Mouse (Mus musculus): ENCODE measurements around the gene Abcb9. TPM values are rescaled to one million over a fixed set of nuclear protein-coding genes. Genes with fewer than 3 reads are reported as not detected.
"Not testable (repeated sequence)": the region's sequence is repeated elsewhere in the genome, so short reads cannot be mapped to it uniquely, and the experiment has no call there.

The Abcb9 gene
- total RNA-seq, 1 experiment = 0.76 TPM

DNA sequence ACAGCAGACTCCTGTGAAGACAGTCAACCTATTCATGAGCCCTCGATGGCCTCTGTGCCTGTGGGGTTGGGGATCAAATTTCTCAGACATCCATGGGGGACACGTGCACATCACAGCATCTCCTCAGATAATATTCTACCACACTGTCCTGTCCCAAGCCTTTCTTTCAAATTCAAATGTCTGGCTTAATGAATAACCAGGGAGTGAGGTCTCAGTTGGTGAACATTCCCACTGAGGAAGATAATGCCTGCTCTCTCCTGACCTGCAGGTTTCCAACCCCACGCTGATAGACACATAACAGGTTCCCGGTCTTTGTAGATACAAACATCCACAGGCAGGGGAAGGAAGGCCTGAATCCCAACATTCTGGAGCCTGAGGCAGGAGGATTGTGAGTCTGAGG is 38.6 kb downstream of the Abcb9 start:
- Histone ChIP-seq H3K36me3 (ENCODE audit: control insufficient read depth, insufficient read depth, low read length, poor library complexity, severe bottlenecking) (no peaks in the 10 kb centered on the region), H3K4me3 (ENCODE audit: insufficient read depth in 1 of 2, low read depth in 1 of 2, low read length in 2 of 2, poor library complexity in 1 of 2, severe bottlenecking in 1 of 2) (no peak overlapping the region), H3K9ac (ENCODE audit: insufficient read depth, low read depth, low read length, poor library complexity, severe bottlenecking) (no peak overlapping the region), H3K4me1 (ENCODE audit: control insufficient read depth in 2 of 2, insufficient read depth in 2 of 2, low read length in 2 of 2, poor library complexity in 1 of 2) (peaks cover 0 to 9% of the 10 kb centered on the region in 2 experiments; a peak in 2 of 4 replicates), H3K9me3 (ENCODE audit: control insufficient read depth, insufficient read depth, low read depth, low read length) (no peaks in the 10 kb centered on the region), H3K27ac (ENCODE audit: insufficient read depth, low read depth, low read length, poor library complexity, severe bottlenecking) (no peak overlapping the region)
- TF ChIP-seq ZC3H11A (IDR thresholded peaks at IDR 0.05; ENCODE audit: borderline replicate concordance, low read depth, low read length) = no peak
- TF ChIP-seq HCFC1 (IDR thresholded peaks at IDR 0.05; ENCODE audit: borderline replicate concordance, insufficient read depth, low read length) = no peak
- no peak for TF ChIP-seq CHD2 (IDR thresholded peaks at IDR 0.05; ENCODE audit: low read depth, low read length)
- TF ChIP-seq ZNF384 (IDR thresholded peaks at IDR 0.05; ENCODE audit: low read depth, low read length) = no peak
- no peak for TF ChIP-seq MAFK (IDR thresholded peaks at IDR 0.05; ENCODE audit: insufficient read depth, low read depth, low read length)
- DNase-seq (ENCODE audit: low read depth, low spot score) = no peak
- in situ Hi-C loops (cut with MboI; ENCODE audit: low sequenced_read_pairs in 2 of 2, unreplicated experiment in 2 of 2) = no loop called here

DNA sequence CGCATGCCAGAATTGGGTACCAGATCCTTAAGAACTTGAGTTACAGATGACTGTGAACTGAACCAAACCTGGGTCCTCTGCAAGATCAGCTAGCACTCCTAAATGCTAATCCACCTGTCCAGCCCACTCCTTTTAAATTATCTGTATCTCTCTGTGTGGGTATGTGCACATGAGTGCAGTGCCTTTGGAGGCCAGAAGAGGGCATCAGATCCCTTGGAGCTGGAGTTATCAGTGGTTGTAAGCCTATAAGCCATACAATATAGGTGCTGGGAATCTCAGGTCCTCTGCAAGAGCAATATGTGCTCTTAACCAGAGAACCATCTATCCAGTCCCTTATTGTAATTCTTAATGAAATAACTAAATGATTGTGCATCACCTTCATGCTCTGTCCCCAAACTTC is 39.4 kb downstream of the Abcb9 start:
- H3K4me3 ChIP-seq (ENCODE audit: insufficient read depth in 1 of 2, low read depth in 1 of 2, low read length in 2 of 2, poor library complexity in 1 of 2, severe bottlenecking in 1 of 2) = no peak overlapping the region
- no peaks in the 10 kb centered on the region for H3K36me3 ChIP-seq (ENCODE audit: control insufficient read depth, insufficient read depth, low read length, poor library complexity, severe bottlenecking)
- in situ Hi-C loops (cut with MboI; ENCODE audit: low sequenced_read_pairs in 2 of 2, unreplicated experiment in 2 of 2) = no loop called here
- H3K9ac ChIP-seq (ENCODE audit: insufficient read depth, low read depth, low read length, poor library complexity, severe bottlenecking) = no peak overlapping the region
- peaks cover 0 to 11% of the 10 kb centered on the region in 2 experiments; a peak in 2 of 4 replicates for H3K4me1 ChIP-seq (ENCODE audit: control insufficient read depth in 2 of 2, insufficient read depth in 2 of 2, low read length in 2 of 2, poor library complexity in 1 of 2)
- no peak overlapping the region for H3K27ac ChIP-seq (ENCODE audit: insufficient read depth, low read depth, low read length, poor library complexity, severe bottlenecking)
- no peaks in the 10 kb centered on the region for H3K9me3 ChIP-seq (ENCODE audit: control insufficient read depth, insufficient read depth, low read depth, low read length)
- TF ChIP-seq ZC3H11A (IDR thresholded peaks at IDR 0.05; ENCODE audit: borderline replicate concordance, low read depth, low read length) (no peak), CHD2 (IDR thresholded peaks at IDR 0.05; ENCODE audit: low read depth, low read length) (no peak), HCFC1 (IDR thresholded peaks at IDR 0.05; ENCODE audit: borderline replicate concordance, insufficient read depth, low read length) (no peak), ZNF384 (IDR thresholded peaks at IDR 0.05; ENCODE audit: low read depth, low read length) (no peak), MAFK (IDR thresholded peaks at IDR 0.05; ENCODE audit: insufficient read depth, low read depth, low read length) (no peak)
- no peak for DNase-seq (ENCODE audit: low read depth, low spot score)

DNA sequence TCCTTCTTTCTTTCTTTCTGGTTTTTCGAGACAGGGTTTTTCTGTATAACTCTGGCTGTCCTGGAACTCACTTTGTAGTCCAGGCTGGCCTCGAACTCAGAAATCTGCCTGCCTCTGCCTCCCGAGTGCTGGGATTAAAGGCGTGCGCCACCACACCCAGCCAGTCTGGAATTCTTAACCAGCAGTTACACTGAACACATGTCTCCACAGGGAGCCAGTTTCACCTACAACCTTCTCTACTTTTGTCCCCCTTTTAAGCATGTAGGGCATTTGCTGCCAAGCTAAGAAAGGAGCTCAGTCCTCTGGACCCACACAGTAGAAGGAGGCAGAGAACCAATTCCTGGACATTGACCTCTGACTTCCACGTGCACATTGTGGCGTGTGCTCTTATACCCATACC is 43.0 kb downstream of the Abcb9 start:
- in situ Hi-C loops (cut with MboI; ENCODE audit: low sequenced_read_pairs in 2 of 2, unreplicated experiment in 2 of 2); DNase-seq (ENCODE audit: low read depth, low spot score): not testable (repeated sequence)

DNA sequence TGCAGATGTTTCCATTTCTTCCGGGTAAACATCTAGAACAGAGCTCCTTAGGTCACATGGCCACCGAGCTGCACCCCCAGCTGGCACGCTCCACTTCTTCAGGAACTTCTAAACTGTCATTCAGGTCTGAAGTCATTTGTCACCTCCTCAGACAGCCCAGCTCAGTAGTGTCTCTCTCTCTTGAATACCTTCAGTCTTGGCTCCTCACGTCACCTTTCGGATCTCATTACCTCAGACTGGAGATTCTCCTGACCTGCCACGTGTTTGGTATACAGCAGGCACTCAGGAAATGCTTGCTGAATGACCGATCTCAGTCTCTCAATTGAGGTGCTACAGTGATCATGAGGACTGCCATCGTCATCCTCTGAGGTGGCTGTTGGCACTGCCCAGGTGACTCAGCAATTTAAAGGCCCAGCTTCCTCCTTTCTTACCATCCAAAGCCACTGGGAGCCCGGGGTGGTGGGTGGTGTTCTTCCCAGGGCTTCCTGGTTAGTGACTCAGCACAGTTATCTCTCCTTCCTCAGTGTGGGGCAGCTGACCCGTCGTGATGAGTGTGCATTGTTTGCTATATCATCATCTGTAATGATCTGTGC is 43.6 kb downstream of the Abcb9 start:
- DNase-seq (ENCODE audit: low read depth, low spot score) = no peak
- H3K27ac ChIP-seq (ENCODE audit: insufficient read depth, low read depth, low read length, poor library complexity, severe bottlenecking) = no peak overlapping the region
- in situ Hi-C loops (cut with MboI; ENCODE audit: low sequenced_read_pairs in 2 of 2, unreplicated experiment in 2 of 2) = no loop called here

More for the DNA sequence above, 43.0 kb downstream of the Abcb9 start:
- not testable (repeated sequence) for H3K4me3 ChIP-seq (ENCODE audit: insufficient read depth in 1 of 2, low read depth in 1 of 2, low read length in 2 of 2, poor library complexity in 1 of 2, severe bottlenecking in 1 of 2); H3K36me3 ChIP-seq (ENCODE audit: control insufficient read depth, insufficient read depth, low read length, poor library complexity, severe bottlenecking); H3K9ac ChIP-seq (ENCODE audit: insufficient read depth, low read depth, low read length, poor library complexity, severe bottlenecking); H3K27ac ChIP-seq (ENCODE audit: insufficient read depth, low read depth, low read length, poor library complexity, severe bottlenecking); H3K9me3 ChIP-seq (ENCODE audit: control insufficient read depth, insufficient read depth, low read depth, low read length)
- H3K4me1 ChIP-seq (ENCODE audit: control insufficient read depth in 2 of 2, insufficient read depth in 2 of 2, low read length in 2 of 2, poor library complexity in 1 of 2) = peaks cover 0 to 15% of the 10 kb centered on the region in 2 experiments; a peak in 2 of 4 replicates

More for the DNA sequence above, 43.6 kb downstream of the Abcb9 start:
- Histone ChIP-seq H3K4me1 (ENCODE audit: control insufficient read depth in 2 of 2, insufficient read depth in 2 of 2, low read length in 2 of 2, poor library complexity in 1 of 2) (peaks cover 0 to 18% of the 10 kb centered on the region in 2 experiments; a peak in 3 of 4 replicates), H3K36me3 (ENCODE audit: control insufficient read depth, insufficient read depth, low read length, poor library complexity, severe bottlenecking) (no peaks in the 10 kb centered on the region), H3K4me3 (ENCODE audit: insufficient read depth in 1 of 2, low read depth in 1 of 2, low read length in 2 of 2, poor library complexity in 1 of 2, severe bottlenecking in 1 of 2) (no peak overlapping the region), H3K9me3 (ENCODE audit: control insufficient read depth, insufficient read depth, low read depth, low read length) (no peaks in the 10 kb centered on the region), H3K9ac (ENCODE audit: insufficient read depth, low read depth, low read length, poor library complexity, severe bottlenecking) (no peak overlapping the region)
- TF ChIP-seq MAFK (IDR thresholded peaks at IDR 0.05; ENCODE audit: insufficient read depth, low read depth, low read length) (peak; percentile 43; the same call in 1 of the 2 replicates), ZNF384 (IDR thresholded peaks at IDR 0.05; ENCODE audit: low read depth, low read length) (no peak)
